Mouse (Mus musculus) adrenal gland, adult 8-10 months (tissue): Measurements from ENCODE around the gene Gm6793. TPM values are rescaled to one million over a fixed set of nuclear protein-coding genes. Genes with fewer than 3 reads are reported as not detected.

ENCODE experiments used
- DNase-seq: peaks from one replicate; pipeline ENCODE4 v3.0.0; 2022
- total RNA-seq, 4 experiments: library from RNA; stranded (reverse); gene quantifications; 2 replicates each; pipeline ENCODE4 v1.2.4; 2022

Gm6793 gene
- total RNA-seq, result under 1 TPM in 2 of 4 experiments, not detected in 2; 0.25 to 0.46 TPM

GRCm38 (mm10) chr8:112014936-112015335 lies at the start of gene Gm6793:
Gene Gm6793 (minus strand): TSS chr8:112015036.
- no peak for DNase-seq

DNA sequence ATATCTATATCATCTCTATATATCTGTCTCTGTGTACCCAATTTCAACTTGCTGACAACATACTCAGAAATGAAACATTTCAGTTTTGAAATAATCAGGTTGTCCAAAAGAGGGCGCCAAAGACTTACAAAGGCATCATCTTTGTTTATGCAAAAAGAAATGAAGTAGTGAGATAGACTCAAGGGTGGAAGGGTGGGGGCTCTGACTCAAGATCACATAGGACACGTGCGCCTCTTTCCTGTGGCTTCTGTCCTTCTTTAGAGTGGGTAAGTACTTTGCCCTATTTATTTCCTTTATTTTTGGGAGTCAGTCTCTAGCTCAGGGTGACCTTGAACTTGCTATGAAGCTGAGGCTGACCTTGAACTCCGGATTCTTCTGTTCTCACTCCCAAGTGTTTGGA lies 46.5 kb upstream of the Gm6793 start:
- DNase-seq, result no peak

DNA sequence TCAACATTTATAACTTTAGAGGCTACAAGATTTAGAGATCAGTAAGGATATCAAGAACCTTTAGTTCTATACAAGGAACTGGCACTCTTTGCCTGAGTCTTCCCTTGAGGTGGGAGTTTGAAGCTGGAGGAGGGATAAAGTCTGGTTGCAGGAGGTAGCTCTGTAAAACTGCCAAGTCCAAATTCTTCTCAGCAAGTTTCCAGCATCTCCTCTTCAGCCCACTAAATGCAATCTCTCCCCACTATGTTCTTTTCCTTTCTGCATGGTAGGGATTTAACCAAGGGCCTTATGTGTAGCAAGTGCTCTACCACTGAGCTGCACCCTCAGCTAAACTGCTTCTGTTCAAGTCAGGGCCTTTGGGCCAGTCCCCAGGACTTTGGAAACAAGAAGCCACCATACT lies 39.6 kb upstream of the Gm6793 start:
- DNase-seq, result no peak

DNA sequence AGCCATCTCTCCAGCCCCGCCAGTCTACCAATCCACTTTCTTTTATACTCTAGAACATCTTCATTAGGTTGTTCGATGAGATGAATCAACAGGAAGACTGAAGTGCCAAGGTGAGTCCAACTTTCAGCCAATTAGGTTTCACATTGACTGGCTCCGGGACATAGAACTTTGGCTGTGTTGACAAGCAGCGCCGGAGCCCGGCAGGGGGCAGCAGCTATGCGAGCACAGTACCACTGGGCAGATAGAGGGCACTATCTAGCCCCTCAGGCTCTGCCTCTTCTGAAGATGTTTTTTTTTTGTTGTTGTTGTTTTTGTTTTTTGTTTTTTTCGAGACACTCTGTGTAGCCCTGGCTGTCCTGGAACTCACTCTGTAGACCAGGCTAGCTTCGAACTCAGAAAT lies 36.7 kb upstream of the Gm6793 start:
- DNase-seq, result no peak

DNA sequence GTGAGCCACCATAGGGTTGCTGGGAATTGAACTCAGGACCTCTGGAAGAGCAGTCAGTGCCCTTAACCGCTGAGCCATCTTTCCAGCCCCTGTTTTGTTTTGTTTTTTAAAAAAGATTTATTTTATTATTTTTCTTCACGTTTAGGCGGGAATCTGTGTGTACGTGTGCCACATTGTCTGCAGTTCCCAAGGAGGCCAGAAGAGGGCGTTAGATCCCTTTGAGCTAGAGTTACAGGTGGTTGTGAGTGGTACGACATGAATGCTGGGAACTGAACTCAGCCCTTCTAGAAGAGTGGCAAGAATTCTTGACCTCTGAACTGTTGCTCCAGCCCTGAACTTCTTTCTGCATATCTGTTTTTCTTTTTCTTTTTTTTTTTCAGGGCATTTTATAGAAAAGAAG lies 35.1 kb upstream of the Gm6793 start:
- no peak for DNase-seq

DNA sequence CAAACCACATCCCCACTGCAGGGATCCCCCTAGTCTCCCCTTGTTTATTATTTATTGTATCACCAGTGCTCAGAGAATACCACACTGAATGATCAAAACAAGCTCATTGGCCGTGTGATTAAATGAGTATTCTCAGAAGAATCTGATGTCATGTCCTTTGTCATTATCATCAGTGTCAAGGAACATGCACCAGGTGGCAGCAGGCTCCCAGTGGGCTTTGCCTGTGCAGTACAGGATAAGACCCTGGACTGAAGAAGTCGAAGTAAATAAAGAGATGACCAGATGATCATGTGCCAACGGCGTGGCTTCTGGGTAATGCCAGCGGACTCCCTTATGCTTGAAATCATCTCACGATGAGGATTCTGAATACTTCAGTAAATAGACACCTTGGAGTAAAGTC lies 33.5 kb upstream of the Gm6793 start:
- DNase-seq, result no peak

GRCm38 (mm10) chr8:112045896-112046295 lies 31.1 kb upstream of the Gm6793 start:
- DNase-seq, result peak; percentile 45

GRCm38 (mm10) chr8:112045182-112045581 lies 30.3 kb upstream of the Gm6793 start:
- DNase-seq, result no peak

DNA sequence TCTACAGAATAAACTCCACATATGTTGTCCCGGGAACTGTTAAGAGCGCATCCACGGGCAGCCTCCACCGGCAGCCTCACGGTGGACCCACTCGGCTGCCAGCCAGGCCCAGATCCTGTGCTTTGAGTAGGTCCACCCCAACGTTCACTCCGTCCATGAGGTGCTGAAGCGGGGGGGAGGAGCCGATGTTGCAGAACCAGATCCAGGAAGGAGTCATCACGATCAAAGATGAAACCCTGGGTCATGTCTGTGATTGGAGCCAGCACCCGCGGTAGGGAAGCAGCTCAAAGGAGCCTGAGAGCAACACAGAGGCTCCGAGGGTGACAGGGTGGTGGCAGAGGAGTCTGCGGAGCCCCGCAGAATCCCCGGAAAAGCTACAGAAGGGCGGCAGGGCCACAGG lies 22.7 kb upstream of the Gm6793 start:
- no peak for DNase-seq

GRCm38 (mm10) chr8:112034603-112035002 lies 19.8 kb upstream of the Gm6793 start:
- DNase-seq, result peak; percentile 15

DNA sequence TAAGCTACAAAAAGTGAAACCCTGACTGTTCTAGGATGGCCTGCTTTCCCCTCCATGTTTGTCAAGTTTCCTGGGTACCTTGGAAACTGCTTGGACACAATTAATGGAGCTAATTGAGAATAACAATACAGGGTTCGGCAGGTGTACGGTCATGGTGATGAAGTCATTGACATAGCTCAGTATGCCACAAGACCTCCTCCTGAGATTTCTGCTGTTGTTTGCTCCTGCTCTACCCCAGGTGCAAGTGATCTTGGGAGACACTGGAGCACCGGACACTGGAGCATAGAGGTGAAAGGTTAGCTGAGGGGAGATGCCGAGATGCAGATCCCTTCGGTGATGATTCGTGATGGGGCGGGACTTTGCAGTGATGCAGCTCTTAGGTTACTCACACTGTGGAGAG lies 18.2 kb upstream of the Gm6793 start:
- no peak for DNase-seq

DNA sequence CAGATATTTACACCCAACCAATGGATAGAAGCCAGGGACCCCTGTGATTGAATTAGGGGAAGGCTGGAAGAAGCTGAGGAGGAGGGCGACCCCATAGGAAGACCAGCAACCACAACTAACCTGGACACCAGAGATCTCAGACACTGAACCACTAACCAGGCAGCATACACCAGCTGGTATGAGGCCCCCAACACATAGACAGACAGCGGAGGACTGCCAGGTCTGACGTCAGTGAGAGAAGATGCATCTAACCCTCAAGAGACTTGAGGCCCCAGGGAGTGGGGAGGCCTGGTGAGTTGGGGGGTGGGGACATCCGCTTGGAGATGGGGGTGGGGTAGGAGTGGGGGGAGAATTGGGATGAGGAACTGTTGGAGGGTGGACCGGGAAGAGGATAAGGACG lies 15.8 kb upstream of the Gm6793 start:
- DNase-seq, result no peak

DNA sequence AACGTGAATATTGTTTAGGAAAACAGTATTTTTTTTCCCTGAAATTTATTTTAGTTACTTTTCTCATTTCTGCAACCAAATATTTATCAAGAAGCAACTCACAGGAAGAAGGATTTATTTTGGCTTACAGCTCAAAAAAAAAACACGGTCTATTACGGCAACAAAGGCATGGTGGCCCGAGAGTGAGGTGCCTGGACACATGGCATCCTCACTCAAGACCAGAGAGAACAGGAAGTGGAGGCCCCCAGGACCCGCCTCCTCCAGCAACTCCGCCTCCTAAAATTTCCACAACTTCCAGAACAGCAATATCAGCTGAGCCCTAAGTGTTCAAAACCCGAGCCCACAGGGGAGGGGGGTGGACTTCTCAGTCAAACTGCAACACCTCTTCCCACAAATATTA lies 14.6 kb upstream of the Gm6793 start:
- DNase-seq, result no peak

- peak; percentile 24 for DNase-seq
Measured at GRCm38 (mm10) chr8:112011816-112012242, 3.0 kb downstream of the Gm6793 start.

DNA sequence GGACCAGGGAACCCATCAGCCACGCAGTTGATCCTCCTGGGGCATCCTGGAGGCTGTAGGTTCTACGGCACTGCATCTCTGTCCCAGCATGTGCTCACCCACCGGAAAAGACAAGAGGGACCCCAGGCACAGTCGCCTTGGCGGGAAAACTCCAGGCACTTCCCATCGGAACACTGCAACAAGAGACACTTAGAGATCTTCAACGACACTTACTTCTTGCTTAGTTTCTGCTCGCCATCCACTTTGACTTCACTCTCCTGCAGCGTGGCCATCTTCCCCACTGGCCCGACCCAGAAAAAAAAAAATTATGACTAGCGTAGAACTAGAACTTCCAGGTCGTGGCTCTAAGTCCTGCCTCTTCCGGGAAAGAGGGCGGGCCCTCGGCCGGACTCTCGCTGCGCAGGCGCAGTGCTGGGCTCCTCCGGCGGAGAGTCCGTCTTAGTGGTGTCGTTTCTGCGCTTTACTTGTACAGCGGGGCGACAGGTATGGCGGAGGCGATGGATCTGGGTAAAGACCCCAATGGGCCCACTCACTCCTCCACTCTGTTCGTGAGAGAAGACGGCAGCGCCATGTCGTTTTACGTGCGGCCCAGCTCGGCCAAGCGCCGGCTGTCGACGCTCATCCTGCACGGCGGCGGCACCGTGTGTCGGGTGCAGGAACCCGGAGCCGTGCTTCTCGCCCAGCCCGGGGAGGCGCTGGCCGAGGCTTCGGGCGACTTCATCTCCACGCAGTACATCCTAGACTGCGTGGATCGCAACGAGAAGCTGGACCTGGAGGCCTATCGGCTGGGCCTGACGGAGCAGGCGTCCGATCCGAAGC lies 3.6 kb downstream of the Gm6793 start, which contains the start of the genes Kars and Terf2ip:
Gene Kars (minus strand): TSS at position 327 of the 819 bp plus-strand sequence.
Gene Terf2ip (plus strand): TSS at position 402 of the 819 bp plus-strand sequence.
- DNase-seq, result peak; percentile 88

- no peak for DNase-seq
Measured at GRCm38 (mm10) chr8:112009558-112009957, 5.3 kb downstream of the Gm6793 start.

DNA sequence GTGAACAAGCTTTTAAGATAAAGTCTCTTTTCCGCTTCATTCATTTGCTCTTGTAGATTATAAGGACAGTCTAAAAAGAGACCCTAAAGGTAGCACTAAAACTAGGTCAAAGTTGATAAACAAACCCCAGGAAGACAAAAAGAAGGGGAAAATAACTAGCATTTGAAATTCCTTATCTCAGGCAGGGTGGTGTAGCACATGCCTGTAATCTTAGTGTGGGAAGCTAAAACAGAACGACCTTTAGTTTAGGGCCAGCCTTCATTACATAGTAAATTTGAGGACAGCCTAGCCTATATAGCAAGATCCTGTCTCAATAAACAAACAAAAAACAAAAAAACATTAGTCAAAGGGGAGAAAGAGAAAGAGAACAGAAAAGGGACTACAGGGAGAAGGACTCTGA lies 7.2 kb downstream of the Gm6793 start:
- DNase-seq, result no peak

- no peak for DNase-seq
Measured at GRCm38 (mm10) chr8:112005601-112006000, 9.2 kb downstream of the Gm6793 start.

GRCm38 (mm10) chr8:112004754-112005153 lies 10.1 kb downstream of the Gm6793 start:
- no peak for DNase-seq

GRCm38 (mm10) chr8:111992703-111993039 lies 22.2 kb downstream of the Gm6793 start:
- DNase-seq, result no peak

DNA sequence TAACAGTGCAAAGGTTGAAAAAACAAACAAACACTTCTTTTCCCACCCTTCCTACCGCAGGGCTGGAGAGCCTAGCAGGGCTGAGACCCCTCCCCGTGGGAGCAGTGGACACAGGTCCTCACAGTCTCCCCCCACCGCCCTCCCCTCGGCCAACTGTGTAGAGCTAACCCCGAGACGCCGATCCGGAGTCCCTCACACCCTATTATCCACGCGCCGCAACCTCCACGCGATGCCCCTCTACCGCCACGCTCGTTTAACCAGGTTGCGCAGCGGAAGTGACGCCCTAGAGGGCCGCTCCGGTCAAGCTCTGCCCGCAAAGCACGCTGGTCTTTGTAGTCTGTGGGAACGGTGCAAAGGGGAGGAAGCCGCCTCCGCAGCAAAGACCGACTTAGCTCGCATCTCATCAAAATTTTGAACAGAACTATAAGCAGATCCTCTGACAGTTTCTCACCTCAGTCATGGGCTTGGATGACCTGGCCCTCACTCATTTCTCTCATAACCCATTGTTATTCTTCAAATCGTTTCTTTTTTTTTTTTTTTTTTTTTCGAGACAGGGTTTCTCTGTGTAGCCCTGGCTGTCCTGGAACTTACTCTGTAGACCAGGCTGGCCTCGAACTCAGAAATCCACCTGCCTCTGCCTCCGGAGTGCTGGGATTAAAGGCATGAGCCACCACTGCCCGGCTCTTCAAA lies 22.7 kb downstream of the Gm6793 start, which contains the start of gene Adat1:
Gene Adat1 (minus strand): TSS at position 290 of the 690 bp plus-strand sequence.
- DNase-seq, result peak; percentile 79

GRCm38 (mm10) chr8:111991278-111991677 lies 23.6 kb downstream of the Gm6793 start:
- DNase-seq, result no peak

GRCm38 (mm10) chr8:111989911-111990310 lies 24.9 kb downstream of the Gm6793 start:
- DNase-seq, result peak; percentile 36

- no peak for DNase-seq
Measured at GRCm38 (mm10) chr8:111984511-111984910, 30.3 kb downstream of the Gm6793 start.
